Mouse (Mus musculus): ENCODE data around the gene Fmo1.

- TF ChIP-seq ZNF384 (IDR thresholded peaks at IDR 0.05; ENCODE audit: low read depth, low read length): no peak
- no peak for TF ChIP-seq CHD2 (IDR thresholded peaks at IDR 0.05; ENCODE audit: low read depth, low read length)
- no peak for TF ChIP-seq ZC3H11A (IDR thresholded peaks at IDR 0.05; ENCODE audit: borderline replicate concordance, low read depth, low read length)
- no peak for TF ChIP-seq MAFK (IDR thresholded peaks at IDR 0.05; ENCODE audit: insufficient read depth, low read depth, low read length)
- no peak for TF ChIP-seq HCFC1 (IDR thresholded peaks at IDR 0.05; ENCODE audit: borderline replicate concordance, insufficient read depth, low read length)
Measured at GRCm38 (mm10) chr1:162783669-162784248, 82.7 kb downstream of the Fmo1 start.

Data from ES-E14 (cell line).